Mouse (Mus musculus): ENCODE data around the gene Ttc39b.

GRCm38 (mm10) chr4:83172278-83172677 lies 151.8 kb downstream of the Ttc39b start:
- TF ChIP-seq ZNF384 (IDR thresholded peaks at IDR 0.05; ENCODE audit: low read depth, low read length) (no peak), HCFC1 (IDR thresholded peaks at IDR 0.05; ENCODE audit: borderline replicate concordance, insufficient read depth, low read length) (no peak), ZC3H11A (IDR thresholded peaks at IDR 0.05; ENCODE audit: borderline replicate concordance, low read depth, low read length) (no peak), CHD2 (IDR thresholded peaks at IDR 0.05; ENCODE audit: low read depth, low read length) (no peak)
